In genomic region chr6:116107471-116108358, GRCm38 (mm10) we compare ENCODE assay signal across 7 mouse cellular contexts.
DNase-seq lines count a peak whose midpoint lies in the region; ATAC-seq lines count a peak whose summit lies in the region.

No protein-coding gene starts in this region.

- ATAC-seq in inflammation-experienced regulatory T-cells, adult 6 months = peak; percentile 42
- ATAC-seq in limb, embryonic 11.5 days (ENCODE audit: insufficient number of reproducible peaks, low FRiP score, low TSS enrichment, low read depth) = peak; percentile 78
- ATAC-seq in midbrain, embryonic 11.5 days (ENCODE audit: low FRiP score) = peak; percentile 98

- peak; percentile 17 to 32 for DNase-seq in adrenal gland, adult 18-20 months (ENCODE audit: low spot score in 2 of 2)
- peak; percentile 78 for DNase-seq in embryo, embryonic 10 days (ENCODE audit: low spot score)
- DNase-seq in gastrocnemius, postnatal 25 days = peak; percentile 23
- DNase-seq in limb, embryonic 11.5 days (ENCODE audit: low spot score) = peak; percentile 71
- DNase-seq in midbrain, embryonic 11.5 days (ENCODE audit: low spot score, missing footprints) = peak; percentile 96
- peak; percentile 12 to 63 for DNase-seq in spleen, postnatal 4 days (ENCODE audit: low spot score in 2 of 2)

- H3K27ac ChIP-seq in limb, embryonic 11.5 days (replicated peaks; ENCODE audit: low read depth, low read length) = no peak overlapping the region
- H3K27ac ChIP-seq in midbrain, embryonic 11.5 days (ENCODE audit: low read depth, low read length) = peak overlapping the region; percentile 53

- no peaks in the 10 kb centered on the region for H3K9me3 ChIP-seq in limb, embryonic 11.5 days (ENCODE audit: control insufficient read depth, low read length)
- no peaks in the 10 kb centered on the region for H3K9me3 ChIP-seq in midbrain, embryonic 11.5 days (ENCODE audit: control insufficient read depth, low read length)

- H3K4me3 ChIP-seq in limb, embryonic 11.5 days (ENCODE audit: low read depth, low read length) = peak overlapping the region; percentile 39
- peak overlapping the region; percentile 53 for H3K4me3 ChIP-seq in midbrain, embryonic 11.5 days (ENCODE audit: low read depth, low read length)

- H3K4me2 ChIP-seq in limb, embryonic 11.5 days (ENCODE audit: low read depth, severe bottlenecking) = peak overlapping the region; percentile 95
- H3K4me2 ChIP-seq in midbrain, embryonic 11.5 days = peak overlapping the region; percentile 70

- 2% methylated on average over 29 of the region's 29 CpGs for WGBS in limb, embryonic 11.5 days
- WGBS in midbrain, embryonic 11.5 days = under 1% methylated on average over 29 of the region's 29 CpGs

- peak overlapping the region; percentile 66 for H3K9ac ChIP-seq in limb, embryonic 11.5 days (ENCODE audit: low read length)
- peak overlapping the region; percentile 70 for H3K9ac ChIP-seq in midbrain, embryonic 11.5 days (ENCODE audit: low read length)

- no peaks in the 10 kb centered on the region for H3K36me3 ChIP-seq in limb, embryonic 11.5 days (ENCODE audit: control insufficient read depth, insufficient read depth, low read length)
- H3K36me3 ChIP-seq in midbrain, embryonic 11.5 days (ENCODE audit: control insufficient read depth, insufficient read depth, low read length) = no peaks in the 10 kb centered on the region

- H3K27me3 ChIP-seq in limb, embryonic 11.5 days (ENCODE audit: control insufficient read depth, insufficient read depth, low read length) = no peaks in the 10 kb centered on the region
- H3K27me3 ChIP-seq in midbrain, embryonic 11.5 days (ENCODE audit: control insufficient read depth, insufficient read depth, low read length) = no peaks in the 10 kb centered on the region

- H3K4me1 ChIP-seq in limb, embryonic 11.5 days (ENCODE audit: control insufficient read depth, insufficient read depth, low read length) = peaks cover 7% of the 10 kb centered on the region; the same call in 1 of the 2 replicates
- H3K4me1 ChIP-seq in midbrain, embryonic 11.5 days (ENCODE audit: control insufficient read depth, insufficient read depth, low read length) = peaks cover 7% of the 10 kb centered on the region; the same call in 1 of the 2 replicates

Comparison
In these comparisons a context has a peak if more than half of its experiments do, and no peak if none do; other contexts are left out.
1. DNase-seq: peak in every context shown above with its lines; median percentile 96 in midbrain, embryonic 11.5 days; 78 in embryo, embryonic 10 days; 71 in limb, embryonic 11.5 days; 38 in spleen, postnatal 4 days; 24 in adrenal gland, adult 18-20 months; 23 in gastrocnemius, postnatal 25 days.
2. ATAC-seq: peak in every context shown above with its lines; median percentile 98 in midbrain, embryonic 11.5 days; 78 in limb, embryonic 11.5 days; 42 in inflammation-experienced regulatory T-cells, adult 6 months.